Mouse (Mus musculus) ES-E14 (cell line): ENCODE data around the gene Dnajb7.

Source experiments
- CHD2 ChIP-seq: IDR thresholded peaks from 2 replicates; pipeline ENCODE4 v1.6.1; 2014; ENCODE audit warnings: mild to moderate bottlenecking, low read depth, low read length, inconsistent platforms
- HCFC1 ChIP-seq: IDR thresholded peaks from 2 replicates; pipeline ENCODE4 v1.6.1; 2012; ENCODE audit warnings: low read length, inconsistent platforms, borderline replicate concordance; ENCODE audit not compliant: insufficient read depth
- MAFK ChIP-seq: IDR thresholded peaks from 2 replicates; pipeline ENCODE4 v1.6.1; 2014; ENCODE audit warnings: mild to moderate bottlenecking, low read depth, low read length, inconsistent platforms; ENCODE audit not compliant: insufficient read depth
- ZC3H11A ChIP-seq: IDR thresholded peaks from 2 replicates; pipeline ENCODE4 v1.6.1; 2012; ENCODE audit warnings: low read depth, mild to moderate bottlenecking, inconsistent platforms, low read length, borderline replicate concordance

GRCm38 (mm10) chr15:81359421-81359820 lies 48.7 kb downstream of the Dnajb7 start:
- TF ChIP-seq CHD2 (no peak), HCFC1 (no peak), MAFK (no peak), ZC3H11A (no peak)
